Mouse (Mus musculus) midbrain, embryonic 16.5 days (tissue): ENCODE data around the gene Adam21. TPM values are rescaled to one million over a fixed set of nuclear protein-coding genes. Genes with fewer than 3 reads are reported as not detected.
"Not testable (repeated sequence)": the region's sequence is repeated elsewhere in the genome, so short reads cannot be mapped to it uniquely, and the experiment has no call there.

ENCODE experiments used
- ATAC-seq: fragments of 200-750 bp; cut with Nextera tagmentation; 2 replicates; pipeline ENCODE4 v1.8.0; 2017; ENCODE audit warnings: moderate TSS enrichment
- H3K27ac ChIP-seq: fragments of 300-500 bp; sonication (generic); 2 replicates; pipeline ENCODE4 v1.5.1; 2014; ENCODE audit warnings: mild to moderate bottlenecking, low read length, mixed read lengths
- H3K27me3 ChIP-seq: fragments of 300-500 bp; sonication (generic); 2 replicates; pipeline ENCODE4 v1.6.1; 2014; ENCODE audit warnings: low read depth, low read length, mixed read lengths; ENCODE audit not compliant: control insufficient read depth, insufficient read depth
- H3K36me3 ChIP-seq: fragments of 300-500 bp; sonication (generic); 2 replicates; pipeline ENCODE4 v1.6.1; 2014; ENCODE audit warnings: mild to moderate bottlenecking, low read length, moderate library complexity, mixed read lengths; ENCODE audit not compliant: control insufficient read depth, insufficient read depth
- H3K4me1 ChIP-seq: fragments of 300-500 bp; sonication (generic); 2 replicates; pipeline ENCODE4 v1.6.1; 2014; ENCODE audit warnings: mild to moderate bottlenecking, low read length, mixed read lengths; ENCODE audit not compliant: control insufficient read depth, insufficient read depth
- H3K4me2 ChIP-seq: fragments of 300-500 bp; sonication (generic); 2 replicates; pipeline ENCODE4 v1.6.1; 2014; ENCODE audit warnings: mild to moderate bottlenecking, low read length, mixed read lengths
- H3K4me3 ChIP-seq: fragments of 300-500 bp; sonication (generic); 2 replicates; pipeline ENCODE4 v1.5.1; 2014; ENCODE audit warnings: low read depth, mild to moderate bottlenecking, low read length, moderate library complexity, mixed read lengths
- H3K9ac ChIP-seq: fragments of 300-500 bp; sonication (generic); 2 replicates; pipeline ENCODE4 v1.6.1; 2014; ENCODE audit warnings: low read depth, low read length, mixed read lengths
- H3K9me3 ChIP-seq: fragments of 300-500 bp; sonication (generic); replicated peaks from 2 replicates; pipeline ENCODE4 v1.6.1; 2014; ENCODE audit warnings: mild to moderate bottlenecking, low read length, mixed read lengths; ENCODE audit not compliant: control insufficient read depth, poor library complexity, severe bottlenecking
- WGBS: fragments of 180-500 bp; shearing (Covaris S2); extraction: QIAGEN DNeasy Blood & Tissue Kit; methylation state at CpG from one replicate; pipeline ENCODE4 v1.1.7; 2014; 5-methylcytosine and 5-hydroxymethylcytosine counted together
- polyA plus RNA-seq: library from polyadenylated mRNA; unstranded; fragments of >200 nt; fragmentation: Nextera tagmentation; extraction: Ambion mirVana; gene quantifications from 2 replicates; pipeline ENCODE4 v1.2.1, GENCODE M21; 2015

The Adam21 gene
- polyA plus RNA-seq, 1 experiment from 2014 or later: 0.89 TPM

- Histone ChIP-seq H3K4me1 (no peaks in the 10 kb centered on the region), H3K27ac (no peak overlapping the region), H3K27me3 (no peaks in the 10 kb centered on the region), H3K36me3 (no peaks in the 10 kb centered on the region), H3K9me3 (no peaks in the 10 kb centered on the region), H3K4me3 (no peak overlapping the region), H3K9ac (no peak overlapping the region), H3K4me2 (no peak overlapping the region)
- WGBS: 94% methylated on average over 3 of the region's 3 CpGs
- ATAC-seq: no peak
These were observed 4.1 kb downstream of the Adam21 start for GRCm38 (mm10) chr12:81564173-81564572.

GRCm38 (mm10) chr12:81549286-81549685 lies 19.0 kb downstream of the Adam21 start:
- Histone ChIP-seq H3K27ac (no peak overlapping the region), H3K36me3 (no peaks in the 10 kb centered on the region), H3K4me1 (no peaks in the 10 kb centered on the region), H3K9ac (no peak overlapping the region), H3K4me3 (no peak overlapping the region), H3K9me3 (no peaks in the 10 kb centered on the region), H3K27me3 (no peaks in the 10 kb centered on the region), H3K4me2 (no peak overlapping the region)
- ATAC-seq: no peak
- WGBS: 85% methylated on average over 3 of the region's 3 CpGs

- H3K36me3 ChIP-seq: no peaks in the 10 kb centered on the region
- no peak overlapping the region for H3K4me3 ChIP-seq
- ATAC-seq: no peak
- no peaks in the 10 kb centered on the region for H3K27me3 ChIP-seq
- H3K4me2 ChIP-seq: no peak overlapping the region
- 71% methylated on average over 4 of the region's 4 CpGs for WGBS
- H3K4me1 ChIP-seq: no peaks in the 10 kb centered on the region
- H3K27ac ChIP-seq: no peak overlapping the region
- H3K9me3 ChIP-seq: no peaks in the 10 kb centered on the region
- H3K9ac ChIP-seq: no peak overlapping the region
These were observed 21.1 kb downstream of the Adam21 start for GRCm38 (mm10) chr12:81547163-81547562.

GRCm38 (mm10) chr12:81533029-81533419 lies 35.2 kb downstream of the Adam21 start:
- H3K4me3 ChIP-seq: peak overlapping the region; percentile 70
- no peaks in the 10 kb centered on the region for H3K9me3 ChIP-seq
- ATAC-seq: peak; percentile 61
- H3K4me1 ChIP-seq: peaks cover 20% of the 10 kb centered on the region
- no peaks in the 10 kb centered on the region for H3K27me3 ChIP-seq
- H3K27ac ChIP-seq: peak overlapping the region; percentile 81
- H3K4me2 ChIP-seq: peak overlapping the region; percentile 80
- WGBS: 37% methylated on average over 4 of the region's 4 CpGs
- peak overlapping the region; percentile 76 for H3K9ac ChIP-seq
- H3K36me3 ChIP-seq: no peaks in the 10 kb centered on the region

- under 1% methylated on average over 46 of the region's 46 CpGs for WGBS
- peak; percentile 98 for ATAC-seq
These were observed 35.8 kb downstream of the Adam21 start, which contains the start of the genes Gm20498 and Synj2bp for GRCm38 (mm10) chr12:81532316-81533028. Gene Gm20498 (minus strand): TSS chr12:81532905. Gene Synj2bp (minus strand): TSS chr12:81532911.

GRCm38 (mm10) chr12:81530587-81530986 lies 37.7 kb downstream of the Adam21 start:
- WGBS: 88% methylated on average over 5 of the region's 8 CpGs
- H3K4me2 ChIP-seq: peak overlapping the region; percentile 14; the same call in 1 of the 2 replicates
- peaks cover 20% of the 10 kb centered on the region for H3K4me1 ChIP-seq
- not testable (repeated sequence) for ATAC-seq, H3K36me3 ChIP-seq, H3K27ac ChIP-seq, H3K27me3 ChIP-seq, H3K9ac ChIP-seq, H3K9me3 ChIP-seq, H3K4me3 ChIP-seq

More at GRCm38 (mm10) chr12:81532316-81533028, 35.8 kb downstream of the Adam21 start, which contains the start of the genes Gm20498 and Synj2bp:
- H3K9ac ChIP-seq: peak within 1 kb of the TSS; percentile 76
- H3K27ac ChIP-seq: peak within 1 kb of the TSS; percentile 81
- H3K4me1 ChIP-seq: peaks cover 20% of the 10 kb centered on the region
- H3K36me3 ChIP-seq: no peaks in the 10 kb centered on the region
- H3K4me2 ChIP-seq: peak within 1 kb of the TSS; percentile 80
- H3K27me3 ChIP-seq: no peaks in the 10 kb centered on the region
- H3K9me3 ChIP-seq: no peaks in the 10 kb centered on the region
- peak within 1 kb of the TSS; percentile 70 for H3K4me3 ChIP-seq

Other genes starting within 250 kb of the Adam21 start
- 10.1 and 10.2 TPM in 2 replicates for gene Slc8a3, start 235.3 kb downstream of the Adam21 start, polyA plus RNA-seq
- 0.25 and 0.30 TPM in 2 replicates for gene Gm4787, start 189.0 kb downstream of the Adam21 start, polyA plus RNA-seq
- 0.41 and 0.50 TPM in 2 replicates for gene Adam4, start 146.5 kb downstream of the Adam21 start, polyA plus RNA-seq
- gene Cox16, start 83.3 kb downstream of the Adam21 start, polyA plus RNA-seq: 110 TPM in 2 replicates
- gene Gm20498, start 35.6 kb downstream of the Adam21 start, polyA plus RNA-seq: 42.0 and 44.4 TPM in 2 replicates
- gene Synj2bp, start 35.6 kb downstream of the Adam21 start, polyA plus RNA-seq: 36.7 and 39.8 TPM in 2 replicates
- 38.0 and 39.4 TPM in 2 replicates for gene Med6, start 26.5 kb upstream of the Adam21 start, polyA plus RNA-seq
- 15.3 and 17.2 TPM in 2 replicates for gene Ttc9, start 62.8 kb upstream of the Adam21 start, polyA plus RNA-seq
- gene Map3k9, start 212.7 kb upstream of the Adam21 start, polyA plus RNA-seq: 8.4 and 10.9 TPM in 2 replicates